Mouse (Mus musculus): ENCODE data around the gene Ppa1.
"Not testable (repeated sequence)": the region's sequence is repeated elsewhere in the genome, so short reads cannot be mapped to it uniquely, and the experiment has no call there.

Ppa1 gene

DNA sequence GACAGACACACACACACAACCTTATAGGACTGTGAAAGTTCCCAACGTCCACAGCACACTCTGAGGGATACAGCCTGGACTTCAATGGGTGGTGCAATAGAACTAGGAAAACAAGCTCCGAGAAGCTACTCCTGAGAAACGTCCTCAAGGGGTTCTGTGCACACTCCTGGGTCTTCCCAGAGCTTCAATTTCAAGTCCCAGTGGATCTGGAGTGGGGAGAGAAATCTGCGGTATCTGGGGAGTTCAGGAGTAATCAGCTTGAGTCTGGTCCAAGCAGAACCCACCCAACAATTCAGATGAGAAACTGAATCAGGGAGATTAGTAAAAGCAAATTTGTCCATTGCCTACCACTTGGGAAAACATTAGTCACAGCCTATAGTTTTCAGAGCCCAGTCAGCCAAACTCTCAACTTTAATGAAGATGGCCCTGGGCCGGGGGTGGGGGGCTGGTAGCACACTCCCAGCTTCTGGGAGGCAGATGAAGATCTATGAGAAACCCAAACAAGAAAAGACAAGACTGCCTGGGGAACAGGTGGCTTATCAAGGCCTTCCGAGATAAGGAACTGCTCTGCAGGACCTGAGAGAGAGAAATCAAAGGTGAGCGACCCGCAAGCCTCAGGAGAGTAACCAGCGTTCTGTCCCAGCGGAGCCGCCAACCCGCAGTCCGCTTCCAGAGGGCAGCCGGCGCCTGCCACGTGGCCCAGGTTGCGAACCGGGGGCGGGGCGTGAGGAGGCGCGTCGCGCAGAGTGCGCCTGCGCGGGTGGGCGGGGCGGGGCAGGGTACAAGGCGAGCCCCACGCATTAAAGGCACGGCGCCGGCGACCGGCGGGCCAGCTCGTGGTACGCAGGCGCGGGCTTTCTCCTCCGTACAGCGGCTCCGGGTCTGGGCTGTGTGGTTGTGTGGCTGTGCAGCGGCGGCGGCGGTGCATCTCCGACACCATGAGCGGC, at the start of gene Ppa1:
Ppa1 (plus strand) TSS at position 763 of the 947 bp plus-strand sequence.
- DNase-seq (ENCODE audit: low read depth, low spot score), result peak; percentile 73

GRCm38 (mm10) chr10:61599556-61600114, 48.7 kb upstream of the Ppa1 start:
- DNase-seq (ENCODE audit: low read depth, low spot score), result no peak

- DNase-seq (ENCODE audit: low read depth, low spot score), result peak; percentile 62
Measured at GRCm38 (mm10) chr10:61602283-61603033, 45.9 kb upstream of the Ppa1 start.

DNA sequence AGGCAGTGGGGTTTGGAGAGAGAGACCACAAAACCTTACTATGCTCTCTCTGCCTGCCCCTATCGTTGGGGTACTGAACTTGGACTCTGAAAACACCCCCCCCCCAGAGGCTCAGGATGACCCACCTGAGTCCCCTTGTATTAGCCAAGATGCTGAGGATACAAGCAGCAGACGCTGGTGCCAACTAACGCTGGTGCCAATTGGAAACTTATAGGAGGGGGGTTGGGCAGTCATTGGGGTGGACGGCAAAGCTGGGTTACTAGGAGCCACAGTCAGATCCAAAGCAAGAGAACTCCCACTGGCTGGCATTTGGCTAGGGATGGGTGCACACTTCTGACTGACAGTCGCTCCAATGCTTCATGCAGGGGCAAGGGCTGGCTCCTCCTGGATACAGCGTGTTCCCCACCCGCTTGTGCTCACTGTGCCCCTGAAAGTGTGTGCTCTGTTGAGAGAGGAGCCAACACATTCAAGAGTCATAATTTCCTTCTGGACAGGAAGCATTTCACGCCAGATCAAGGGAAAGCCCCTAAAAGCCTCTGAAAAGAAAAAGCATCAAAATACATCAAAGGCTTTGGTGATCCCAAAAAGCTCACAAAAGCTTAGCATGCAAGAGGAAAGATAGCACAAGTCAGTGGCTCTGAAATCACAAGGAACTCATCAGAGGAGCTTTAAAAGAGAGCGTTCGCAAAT, 43.8 kb upstream of the Ppa1 start:
- no peak for DNase-seq (ENCODE audit: low read depth, low spot score)

DNA sequence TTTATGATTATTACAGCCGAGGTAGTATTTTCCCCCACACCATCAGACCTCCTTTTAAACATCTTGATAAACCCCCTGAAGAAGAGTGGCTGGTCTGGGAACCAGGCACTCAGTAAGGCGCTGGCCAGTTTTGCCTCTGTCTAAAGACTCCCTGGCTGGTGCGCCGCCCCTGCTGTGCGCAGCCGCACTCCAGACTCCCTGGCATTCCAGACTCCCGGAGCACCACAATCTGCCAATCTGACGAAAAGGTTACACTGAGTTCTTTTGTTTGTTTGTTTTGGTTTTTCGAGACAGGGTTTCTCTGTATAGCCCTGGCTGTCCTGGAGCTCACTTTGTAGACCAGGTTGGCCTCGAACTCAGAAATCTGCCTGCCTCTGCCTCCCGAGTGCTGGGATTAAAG, 43.0 kb upstream of the Ppa1 start:
- DNase-seq (ENCODE audit: low read depth, low spot score), result not testable (repeated sequence)

- DNase-seq (ENCODE audit: low read depth, low spot score), result peak; percentile 71
Measured at GRCm38 (mm10) chr10:61605851-61606250, 42.5 kb upstream of the Ppa1 start.

DNA sequence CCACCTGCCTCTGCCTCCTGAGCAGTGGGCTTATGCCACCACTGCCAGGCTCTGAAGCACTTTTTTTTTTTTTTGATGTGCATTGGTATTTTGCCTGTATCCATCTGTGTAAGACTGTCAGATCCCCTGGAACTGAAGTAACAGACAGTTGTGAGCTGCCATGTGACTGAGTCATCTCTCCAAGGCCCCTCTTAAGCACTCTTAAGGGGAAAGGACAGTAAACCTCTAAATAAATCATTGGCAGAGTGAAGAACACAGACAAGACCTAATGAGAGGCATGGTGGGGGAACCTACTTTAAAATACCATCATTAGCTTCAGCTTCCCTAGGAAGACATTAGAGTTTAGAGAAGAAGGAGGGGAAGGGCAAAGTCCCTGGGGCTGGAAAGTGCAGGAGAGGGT, 40.1 kb upstream of the Ppa1 start:
- DNase-seq (ENCODE audit: low read depth, low spot score), result no peak

DNA sequence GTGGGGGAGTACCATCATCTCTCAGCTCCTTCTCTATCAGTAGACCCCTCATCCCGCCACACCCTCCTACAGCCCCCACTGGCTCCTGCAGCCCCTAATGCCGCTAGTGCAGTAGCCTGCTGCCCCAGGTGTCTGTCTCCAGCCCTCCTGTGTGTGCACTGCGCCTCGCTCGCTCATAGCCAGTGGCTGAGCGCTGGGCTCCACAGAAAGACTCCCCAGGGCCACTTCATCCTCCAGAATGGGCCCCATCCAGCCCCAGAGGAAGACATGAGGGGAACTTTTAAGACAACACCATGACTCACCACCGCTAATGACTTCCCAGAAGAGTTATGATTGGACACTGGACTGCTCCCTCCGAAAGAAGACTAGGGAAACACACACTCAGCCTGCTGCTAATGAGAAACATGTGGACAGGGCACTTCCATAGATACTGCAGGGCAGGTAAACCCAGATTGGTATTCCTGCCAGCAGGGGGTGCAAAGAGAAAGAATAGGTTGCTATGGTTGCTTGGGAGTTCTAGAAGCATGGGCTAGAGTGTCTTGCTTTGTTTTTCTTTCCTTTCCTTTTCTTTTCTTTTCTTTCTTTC, 37.6 kb upstream of the Ppa1 start:
- no peak for DNase-seq (ENCODE audit: low read depth, low spot score)

DNA sequence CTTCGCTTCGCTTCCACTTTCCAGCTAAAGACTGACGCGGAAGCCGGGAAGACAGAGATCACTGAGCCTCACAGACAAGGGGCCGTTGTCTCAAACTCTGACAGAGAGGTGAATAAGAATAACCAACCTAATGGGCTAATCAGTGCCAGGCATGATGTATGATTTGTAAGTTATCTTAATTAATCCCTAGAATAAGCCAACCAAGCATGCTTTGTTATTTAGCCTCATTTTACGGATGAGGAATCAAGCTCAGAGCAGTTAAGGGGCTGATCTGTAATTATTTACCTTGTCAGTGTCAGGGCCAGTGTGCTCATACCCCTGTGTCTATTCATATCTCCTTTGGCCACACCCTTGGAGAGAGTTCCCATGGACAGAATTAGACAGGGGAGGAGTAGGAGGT, 34.0 kb upstream of the Ppa1 start:
- no peak for DNase-seq (ENCODE audit: low read depth, low spot score)

- DNase-seq (ENCODE audit: low read depth, low spot score), result no peak
Measured at GRCm38 (mm10) chr10:61618528-61618927, 29.8 kb upstream of the Ppa1 start.

- DNase-seq (ENCODE audit: low read depth, low spot score), result no peak
Measured at GRCm38 (mm10) chr10:61621681-61622080, 26.7 kb upstream of the Ppa1 start.

DNA sequence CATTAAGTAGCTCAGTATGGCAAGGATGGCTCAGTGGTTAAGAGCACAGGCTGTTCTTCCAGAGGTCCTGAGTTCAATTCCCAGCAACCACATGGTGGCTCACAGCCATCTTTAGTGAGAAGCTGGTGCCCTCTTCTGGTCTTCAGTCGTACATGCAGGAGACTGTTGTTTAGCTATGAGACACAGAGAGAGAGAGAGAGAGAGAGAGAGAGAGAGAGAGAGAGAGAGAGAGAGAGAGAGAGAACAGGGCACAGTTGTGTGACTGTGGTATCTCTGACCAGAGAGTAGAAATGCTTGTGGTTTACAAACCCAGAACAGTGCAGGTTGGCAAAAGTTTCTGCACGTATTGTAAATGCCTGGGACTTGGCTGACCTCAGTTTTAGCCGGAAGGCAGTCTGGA, 24.5 kb upstream of the Ppa1 start:
- not testable (repeated sequence) for DNase-seq (ENCODE audit: low read depth, low spot score)

- DNase-seq (ENCODE audit: low read depth, low spot score), result no peak
Measured at GRCm38 (mm10) chr10:61624771-61625170, 23.6 kb upstream of the Ppa1 start.

DNA sequence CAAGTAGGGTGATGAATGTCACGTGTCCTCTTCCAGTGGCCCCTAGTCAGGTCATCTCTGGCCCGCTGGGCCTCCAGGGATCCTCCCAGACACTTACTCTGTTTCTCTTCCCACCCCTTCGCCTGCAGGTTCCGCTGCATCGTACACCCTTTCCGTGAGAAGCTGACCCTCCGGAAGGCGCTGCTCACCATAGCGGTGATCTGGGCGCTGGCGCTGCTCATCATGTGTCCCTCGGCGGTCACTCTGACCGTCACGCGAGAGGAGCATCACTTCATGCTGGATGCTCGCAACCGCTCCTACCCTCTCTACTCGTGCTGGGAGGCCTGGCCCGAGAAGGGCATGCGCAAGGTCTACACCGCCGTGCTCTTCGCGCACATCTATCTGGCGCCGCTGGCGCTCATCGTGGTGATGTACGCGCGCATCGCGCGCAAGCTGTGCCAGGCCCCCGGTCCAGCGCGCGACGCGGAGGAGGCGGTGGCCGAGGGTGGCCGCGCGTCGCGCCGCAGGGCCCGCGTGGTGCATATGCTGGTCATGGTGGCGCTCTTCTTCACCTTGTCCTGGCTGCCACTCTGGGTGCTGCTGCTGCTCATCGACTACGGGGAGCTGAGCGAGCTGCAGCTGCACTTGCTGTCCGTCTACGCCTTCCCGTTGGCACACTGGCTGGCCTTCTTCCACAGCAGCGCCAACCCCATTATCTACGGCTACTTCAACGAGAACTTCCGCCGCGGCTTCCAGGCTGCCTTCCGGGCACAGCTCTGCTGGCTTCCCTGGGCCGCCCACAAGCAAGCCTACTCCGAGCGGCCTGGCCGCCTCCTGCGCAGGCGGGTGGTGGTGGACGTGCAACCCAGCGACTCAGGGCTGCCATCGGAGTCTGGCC, 22.7 kb upstream of the Ppa1 start:
- DNase-seq (ENCODE audit: low read depth, low spot score), result no peak

GRCm38 (mm10) chr10:61626551-61626950, 21.8 kb upstream of the Ppa1 start:
- no peak for DNase-seq (ENCODE audit: low read depth, low spot score)

DNA sequence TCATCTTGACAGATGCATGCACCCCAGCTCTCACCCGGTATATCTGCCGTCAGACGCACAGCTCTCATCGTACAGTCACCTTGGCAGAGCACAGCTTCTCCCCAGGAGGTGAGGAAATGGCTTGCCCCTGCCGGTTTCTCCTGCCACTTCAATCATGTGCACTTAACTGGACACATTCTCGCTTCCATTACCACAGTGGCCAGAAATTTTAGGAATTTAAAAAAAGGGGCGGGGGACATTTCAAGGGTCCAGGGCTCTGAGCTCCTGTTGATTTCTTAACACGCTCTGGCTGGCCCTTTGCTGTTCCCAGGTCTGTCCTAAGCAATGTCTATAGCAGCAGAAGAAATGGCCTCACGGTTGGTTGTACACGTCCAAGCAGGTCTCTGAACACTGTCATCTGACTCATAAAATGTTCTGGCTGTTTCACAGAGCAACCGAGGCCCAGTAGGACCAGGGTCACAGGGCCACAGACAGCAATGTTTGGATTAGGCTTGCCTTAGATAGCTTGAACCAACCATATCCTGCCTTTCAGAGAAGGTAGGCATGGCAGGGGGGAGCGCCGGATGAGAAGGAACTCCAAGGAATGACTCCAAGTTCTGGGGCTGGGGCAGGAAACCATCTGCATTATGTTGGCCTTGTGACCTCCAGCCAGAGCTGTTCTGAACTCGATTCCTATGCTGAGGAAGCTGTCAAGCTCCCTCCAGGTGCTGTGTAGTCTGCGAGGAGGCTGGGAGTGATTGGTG, 21.0 kb upstream of the Ppa1 start:
- no peak for DNase-seq (ENCODE audit: low read depth, low spot score)

DNA sequence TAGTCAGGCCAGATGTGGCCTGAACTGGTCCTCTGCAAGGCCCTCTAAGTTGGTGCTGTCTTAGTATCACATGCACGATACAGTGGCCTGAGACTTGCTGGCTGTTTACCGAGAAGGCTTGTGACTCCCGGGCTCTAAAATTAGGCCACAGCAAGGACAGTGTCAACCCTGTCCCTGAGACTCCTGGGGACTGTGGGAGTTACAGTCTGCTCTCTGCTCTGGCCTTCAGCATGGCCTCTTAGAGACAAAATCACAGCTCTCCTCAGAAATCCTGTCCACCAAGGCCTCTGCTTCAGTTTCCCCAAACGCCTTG, 20.5 kb upstream of the Ppa1 start:
- no peak for DNase-seq (ENCODE audit: low read depth, low spot score)

DNA sequence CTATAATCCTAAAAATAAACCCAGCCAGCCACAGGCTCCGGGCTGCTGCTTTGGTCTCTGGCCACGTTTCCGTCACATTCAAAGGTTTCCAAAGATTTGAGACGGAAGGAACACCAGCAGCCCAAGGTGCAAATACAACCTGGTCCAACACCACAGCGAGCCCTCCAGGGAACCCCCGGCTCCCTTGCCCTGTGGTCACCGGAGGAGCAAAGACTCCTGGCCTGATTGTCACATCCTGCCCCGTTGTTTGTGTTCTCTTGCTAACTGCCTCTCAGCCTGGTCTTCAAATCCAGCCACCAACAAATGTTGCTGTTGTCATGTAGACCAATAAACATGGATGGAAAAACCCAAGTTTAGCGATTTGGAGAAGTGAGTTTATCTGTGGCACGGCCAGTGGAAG, 15.9 kb upstream of the Ppa1 start:
- DNase-seq (ENCODE audit: low read depth, low spot score), result no peak

DNA sequence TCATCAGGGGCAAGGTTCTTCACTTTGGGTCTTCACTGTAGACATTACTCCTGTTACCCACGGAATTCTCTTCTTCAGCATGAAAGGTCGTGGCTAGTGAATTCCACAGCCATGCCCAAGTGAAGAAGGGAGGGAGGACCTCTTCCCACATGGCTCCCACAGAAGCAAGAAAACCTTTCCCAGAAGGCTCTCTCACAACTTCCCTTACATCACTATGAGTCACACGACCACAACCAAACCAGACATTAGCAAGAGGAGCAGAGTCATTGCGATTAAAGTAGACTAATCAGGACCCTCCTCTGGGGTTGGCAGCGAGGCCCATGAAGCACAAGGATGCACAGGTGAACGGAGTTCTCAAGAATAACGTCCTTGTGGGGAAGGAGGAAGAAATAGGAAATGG, 11.3 kb upstream of the Ppa1 start:
- no peak for DNase-seq (ENCODE audit: low read depth, low spot score)

- no peak for DNase-seq (ENCODE audit: low read depth, low spot score)
Measured at GRCm38 (mm10) chr10:61640363-61640762, 8.0 kb upstream of the Ppa1 start.
